Mouse (Mus musculus): ENCODE measurements around the gene Stat6.

Gene Stat6

DNA sequence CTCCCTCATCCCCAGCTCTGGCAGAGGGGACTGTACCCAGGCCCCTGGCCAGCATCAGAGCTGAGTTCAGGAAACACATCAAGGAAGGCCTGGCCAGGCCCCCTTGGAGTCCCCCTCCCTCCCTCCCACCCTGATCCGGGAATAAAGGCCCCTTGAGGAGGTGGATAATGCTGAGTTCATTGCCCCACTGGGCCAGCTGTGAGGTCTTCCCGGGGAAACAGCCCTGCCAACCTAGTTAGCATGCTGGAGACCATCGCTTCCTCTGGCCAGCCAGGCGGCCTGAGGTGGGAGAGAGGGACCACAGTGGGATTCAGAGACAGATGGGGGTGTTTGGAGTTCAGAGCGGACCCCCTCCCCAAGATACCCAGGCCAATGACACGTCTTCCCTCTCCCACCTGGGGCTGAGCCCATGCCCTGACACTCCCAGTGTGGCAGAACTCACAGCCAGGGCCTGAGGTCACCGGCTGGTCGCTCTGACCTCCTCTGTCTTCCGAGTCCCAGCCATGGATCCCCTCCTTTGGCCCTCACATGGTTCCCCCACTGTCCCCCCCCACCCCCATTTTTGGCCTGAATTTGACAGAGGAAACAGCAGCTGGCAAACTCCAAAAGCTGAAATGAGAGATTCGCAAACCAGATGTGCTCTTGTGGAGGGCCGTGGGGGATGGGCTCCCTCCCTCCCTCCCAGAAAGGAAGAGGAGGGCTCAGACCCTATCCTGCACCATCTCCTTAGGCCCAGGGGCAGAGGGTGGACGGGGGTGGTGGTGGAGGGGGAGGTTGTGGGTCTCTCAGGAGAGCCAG is 28.4 kb upstream of the Stat6 start:
- in situ Hi-C loops (cut with MboI; ENCODE audit: low sequenced_read_pairs), result no loop called here

DNA sequence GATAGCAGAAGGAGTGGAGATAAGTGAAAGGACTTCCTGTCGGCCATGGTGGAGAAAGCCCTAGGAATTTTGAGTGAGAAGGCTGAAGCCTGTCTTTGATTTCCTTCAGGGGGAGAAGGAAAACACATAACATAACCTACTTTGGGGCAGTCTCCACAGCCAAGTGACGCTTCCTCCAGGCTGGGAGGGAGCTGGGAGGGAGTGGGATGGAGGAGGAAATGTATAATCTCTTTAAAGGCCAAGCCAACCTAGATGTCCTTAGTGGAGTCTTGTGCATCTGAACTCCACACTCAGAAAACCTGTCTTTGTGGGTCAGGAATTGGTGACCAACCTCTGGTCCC is 27.8 kb upstream of the Stat6 start:
- in situ Hi-C loops (cut with MboI; ENCODE audit: low sequenced_read_pairs), result no loop called here

DNA sequence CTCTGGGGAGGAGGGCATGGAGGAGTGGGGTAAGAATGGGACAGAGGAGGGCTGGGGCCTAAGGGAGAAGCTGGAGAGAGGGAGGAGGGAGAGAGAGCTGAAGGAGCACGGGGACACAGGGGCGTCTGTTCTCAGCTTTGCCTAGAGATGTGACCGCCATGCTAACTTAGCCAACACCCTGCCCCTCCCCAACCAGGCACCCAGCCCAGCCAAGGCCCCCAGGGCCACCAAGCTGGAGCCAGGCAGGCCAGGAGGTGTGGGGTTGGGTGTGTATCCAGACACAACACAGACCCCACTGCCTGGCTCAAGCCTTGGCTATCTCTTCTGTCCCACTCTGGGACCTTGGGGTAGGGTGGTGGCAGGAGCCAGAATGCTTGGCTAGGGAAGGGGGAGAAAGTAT is 27.2 kb upstream of the Stat6 start:
- in situ Hi-C loops (cut with MboI; ENCODE audit: low sequenced_read_pairs), result no loop called here

DNA sequence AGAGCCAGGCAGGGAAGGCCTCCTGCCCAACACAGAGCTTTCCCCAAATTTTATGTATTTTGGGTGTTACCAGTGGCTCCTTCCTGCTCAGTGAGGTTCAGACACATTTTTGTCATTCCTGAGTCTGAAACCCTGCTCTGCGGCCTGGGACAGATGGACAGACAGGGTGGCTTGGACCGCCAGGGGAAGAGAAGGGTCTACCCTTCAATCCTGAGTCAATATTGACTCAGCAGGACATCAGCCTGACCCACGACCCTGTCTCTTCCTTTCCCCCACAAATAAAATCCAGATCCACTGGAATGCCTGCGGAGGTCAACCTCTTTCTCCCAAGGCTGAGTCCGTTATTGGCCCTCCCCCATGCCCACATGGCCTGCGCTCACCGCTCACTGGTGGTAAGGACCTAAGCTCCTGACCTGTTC is 26.5 kb upstream of the Stat6 start:
- in situ Hi-C loops (cut with MboI; ENCODE audit: low sequenced_read_pairs), result no loop called here

DNA sequence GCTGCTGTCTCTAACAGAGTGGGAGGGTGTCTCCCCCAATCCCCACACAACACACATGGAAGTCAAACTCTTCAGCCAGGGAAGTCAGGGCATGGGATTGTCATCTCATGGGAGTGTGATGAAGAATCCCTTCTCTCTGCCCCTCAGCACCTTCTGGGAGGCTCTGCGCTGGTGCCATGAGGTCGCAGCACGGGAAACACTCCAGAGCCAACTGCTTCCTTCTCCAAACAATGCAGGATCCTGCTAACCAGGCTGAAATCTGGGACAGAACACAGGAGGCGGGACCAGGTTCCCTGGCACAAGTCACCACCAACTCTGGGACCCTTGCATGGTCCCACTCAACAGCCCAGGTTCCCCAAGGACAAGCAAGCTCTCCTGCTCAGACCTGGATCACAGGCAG is 25.5 kb upstream of the Stat6 start:
- in situ Hi-C loops (cut with MboI; ENCODE audit: low sequenced_read_pairs), result no loop called here

DNA sequence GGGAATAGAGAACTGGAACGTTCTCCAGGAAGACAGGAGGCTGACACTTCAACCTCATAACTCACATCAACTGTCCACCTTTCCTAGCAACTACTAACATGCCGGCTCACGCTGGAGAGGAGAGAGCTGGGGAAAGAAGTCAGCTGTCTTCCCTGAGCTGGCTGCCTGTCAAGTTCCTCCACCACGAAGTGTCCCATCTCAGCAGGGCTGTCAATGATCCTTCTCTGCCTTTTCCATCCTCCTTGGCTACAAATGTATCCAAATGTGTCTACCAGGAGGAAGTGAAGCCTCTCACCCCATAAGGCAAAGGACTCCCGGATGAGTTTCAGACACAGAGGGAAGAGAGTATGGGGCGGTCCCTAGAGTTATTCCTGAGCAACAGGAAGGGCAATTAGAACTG is 24.6 kb upstream of the Stat6 start:
- in situ Hi-C loops (cut with MboI; ENCODE audit: low sequenced_read_pairs), result no loop called here

DNA sequence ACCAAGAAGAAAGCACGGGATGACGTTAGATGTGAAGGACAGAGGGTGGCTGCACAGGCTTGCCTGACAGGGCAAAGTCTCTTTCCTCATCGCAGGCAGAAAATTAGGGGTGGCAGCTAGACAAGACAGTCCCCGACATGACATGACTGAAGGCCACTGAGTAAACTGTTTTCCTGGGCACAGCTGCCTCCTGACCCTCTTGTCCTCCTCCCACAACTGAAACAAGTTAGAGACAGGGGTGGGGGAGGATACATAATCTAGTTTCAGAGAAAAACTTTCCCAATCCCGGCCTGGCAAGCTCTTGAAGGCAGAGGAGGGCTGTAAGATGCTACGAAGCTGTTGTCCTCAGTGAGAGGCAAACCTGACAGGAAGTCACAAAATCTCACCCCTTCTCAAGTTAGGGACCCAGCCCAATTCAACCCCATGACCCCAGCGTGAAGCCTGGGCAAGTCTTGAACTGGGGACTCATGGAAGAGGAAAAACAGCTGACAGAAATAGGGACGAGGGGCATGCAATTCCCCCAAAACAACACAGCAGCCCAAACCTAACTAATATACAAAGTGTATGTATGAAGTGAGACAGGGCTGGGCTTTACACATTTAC is 23.6 kb upstream of the Stat6 start:
- in situ Hi-C loops (cut with MboI; ENCODE audit: low sequenced_read_pairs), result no loop called here

DNA sequence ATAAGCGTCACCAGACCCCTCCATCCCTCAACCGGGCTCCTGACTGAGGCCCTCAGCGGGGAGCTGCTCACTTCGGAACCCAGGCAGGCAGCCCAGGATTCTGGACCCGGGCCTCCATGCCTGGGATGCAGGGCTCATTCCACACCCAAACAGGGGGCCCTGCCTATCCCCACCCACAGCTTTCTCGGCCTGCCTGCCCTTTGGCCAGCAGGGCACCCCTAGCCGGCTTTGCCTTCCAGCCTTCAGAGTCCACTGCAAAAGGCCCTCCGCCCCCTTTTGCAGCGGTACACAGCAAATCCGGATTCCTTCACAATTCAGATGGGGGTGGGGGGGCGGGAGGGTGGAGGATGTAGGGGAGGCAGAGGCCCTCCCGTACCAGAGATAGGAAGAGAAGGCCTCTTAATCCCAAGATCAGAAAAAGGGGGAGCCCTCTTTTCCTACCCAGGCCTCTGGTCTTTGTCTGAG is 22.8 kb upstream of the Stat6 start:
- in situ Hi-C loops (cut with MboI; ENCODE audit: low sequenced_read_pairs), result no loop called here

DNA sequence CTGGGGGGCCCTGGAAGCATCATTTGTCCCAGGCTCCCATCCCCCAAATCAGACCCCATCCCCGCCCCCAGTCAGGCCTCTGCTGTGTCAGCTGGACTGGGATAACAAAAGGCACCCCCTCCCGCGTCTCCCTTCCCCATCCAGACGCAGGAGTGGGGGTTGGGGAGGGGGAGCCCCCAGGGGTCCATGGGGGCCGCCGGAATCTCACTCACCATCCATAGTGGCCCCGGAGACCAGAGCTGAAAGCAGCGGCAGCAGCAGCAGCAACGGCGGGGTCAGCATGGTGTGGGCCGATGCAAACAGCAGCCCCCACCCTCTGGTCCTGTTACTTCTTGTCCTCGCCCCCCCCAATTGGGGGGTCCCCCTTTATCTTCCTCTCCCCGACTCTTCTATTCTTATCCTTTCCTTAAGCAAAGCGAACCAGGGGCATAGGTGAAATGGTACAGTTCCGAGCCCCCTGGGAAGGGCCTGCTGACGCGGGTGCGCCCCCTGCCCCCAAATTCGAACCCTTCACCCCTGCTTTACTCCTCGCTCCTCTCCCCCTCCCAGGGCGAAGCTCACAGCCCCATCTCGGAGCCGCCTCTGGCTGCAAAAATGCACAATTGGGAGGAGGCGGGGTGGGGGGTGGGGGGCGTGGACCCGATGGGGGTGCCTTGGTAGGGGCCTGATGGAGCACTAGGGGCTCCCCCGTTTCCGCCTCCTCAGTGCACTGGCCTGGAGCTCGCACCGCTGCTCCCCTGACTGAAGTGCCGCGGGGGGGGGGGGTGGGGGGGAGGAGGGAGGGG is 22.2 kb upstream of the Stat6 start, which contains the start of gene Lrp1:
Gene Lrp1, minus strand, starts transcription at position 743 of the 785 bp plus-strand sequence.
- in situ Hi-C loops (cut with MboI; ENCODE audit: low sequenced_read_pairs), result no loop called here

DNA sequence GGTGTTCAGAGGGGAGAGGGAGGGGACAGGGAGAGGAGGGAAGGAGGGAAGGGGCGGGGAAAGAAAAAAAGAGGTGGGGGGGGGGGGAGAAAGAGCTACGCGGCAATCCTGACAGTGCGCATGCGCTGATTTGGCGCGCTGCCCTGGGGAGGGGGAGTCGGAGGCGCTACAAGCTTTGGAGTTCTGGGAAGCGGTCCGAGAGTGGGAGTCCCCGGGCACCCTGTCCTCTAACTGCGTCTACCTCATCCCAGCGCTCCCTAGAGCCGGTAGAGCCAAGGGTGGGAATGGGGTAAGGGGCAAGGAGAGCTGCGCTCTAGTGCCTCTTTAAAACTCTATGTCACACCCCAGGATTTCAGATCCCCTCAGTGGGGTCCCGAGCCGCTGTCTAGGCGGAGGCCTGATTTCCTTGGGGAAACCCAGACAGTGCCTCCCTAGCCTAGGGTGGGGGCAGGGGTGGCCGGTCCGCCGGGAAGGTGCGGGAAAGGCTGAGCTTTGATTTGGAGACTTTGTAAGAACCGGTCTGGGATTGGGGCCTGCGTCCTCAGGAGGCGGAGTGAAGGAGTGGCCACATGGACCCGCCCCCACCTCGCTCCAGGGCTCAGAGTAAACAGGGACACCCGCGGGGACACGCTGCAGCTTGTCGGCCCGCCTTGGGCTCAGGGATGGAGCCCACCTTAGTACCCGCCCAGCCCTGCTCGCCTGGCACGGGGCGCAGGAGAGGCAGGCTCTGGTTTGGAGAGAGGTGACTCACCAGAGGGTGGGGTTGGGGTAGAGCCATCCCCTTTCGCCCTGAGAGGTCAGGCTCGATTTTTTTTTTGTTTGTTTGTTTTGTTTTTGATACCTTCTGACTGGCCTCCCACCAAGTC is 21.4 kb upstream of the Stat6 start:
- in situ Hi-C loops (cut with MboI; ENCODE audit: low sequenced_read_pairs), result no loop called here

DNA sequence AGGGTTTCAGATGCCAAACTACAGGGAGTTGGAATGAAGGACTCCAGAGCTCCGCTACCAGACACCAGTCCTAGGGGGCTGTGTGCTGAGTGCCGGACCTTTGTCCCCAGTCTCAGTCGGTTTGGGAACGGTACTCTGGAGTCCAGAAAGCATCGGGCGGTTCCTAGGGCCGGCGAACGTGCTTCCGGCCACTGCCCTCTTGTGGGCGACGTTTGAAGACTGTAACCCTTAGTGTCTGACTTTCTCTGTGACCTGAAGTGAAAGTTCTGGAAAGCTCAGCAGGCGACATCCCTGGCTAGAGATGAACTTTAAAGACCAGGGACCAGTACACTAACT is 20.8 kb upstream of the Stat6 start:
- in situ Hi-C loops (cut with MboI; ENCODE audit: low sequenced_read_pairs), result no loop called here

DNA sequence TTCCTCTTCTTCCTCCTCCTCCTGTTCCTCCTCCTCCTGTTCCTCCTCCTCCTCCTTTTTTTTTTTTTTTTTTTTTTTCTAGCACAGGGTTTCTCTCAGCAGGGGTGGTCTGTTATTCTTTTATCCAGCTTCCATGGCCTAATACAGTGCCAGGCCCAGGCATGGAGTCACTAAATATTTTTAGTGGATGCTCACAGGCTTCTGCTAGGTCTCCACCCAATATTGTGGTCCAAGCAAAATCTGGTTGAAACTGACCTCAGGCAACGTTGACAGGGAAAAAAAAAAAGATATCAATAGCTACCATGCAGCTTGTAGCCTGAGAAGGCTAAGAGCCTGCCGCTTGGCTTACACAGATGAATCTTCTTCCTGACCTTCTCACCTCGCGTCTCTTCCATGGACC is 20.1 kb upstream of the Stat6 start:
- in situ Hi-C loops (cut with MboI; ENCODE audit: low sequenced_read_pairs), result no loop called here

DNA sequence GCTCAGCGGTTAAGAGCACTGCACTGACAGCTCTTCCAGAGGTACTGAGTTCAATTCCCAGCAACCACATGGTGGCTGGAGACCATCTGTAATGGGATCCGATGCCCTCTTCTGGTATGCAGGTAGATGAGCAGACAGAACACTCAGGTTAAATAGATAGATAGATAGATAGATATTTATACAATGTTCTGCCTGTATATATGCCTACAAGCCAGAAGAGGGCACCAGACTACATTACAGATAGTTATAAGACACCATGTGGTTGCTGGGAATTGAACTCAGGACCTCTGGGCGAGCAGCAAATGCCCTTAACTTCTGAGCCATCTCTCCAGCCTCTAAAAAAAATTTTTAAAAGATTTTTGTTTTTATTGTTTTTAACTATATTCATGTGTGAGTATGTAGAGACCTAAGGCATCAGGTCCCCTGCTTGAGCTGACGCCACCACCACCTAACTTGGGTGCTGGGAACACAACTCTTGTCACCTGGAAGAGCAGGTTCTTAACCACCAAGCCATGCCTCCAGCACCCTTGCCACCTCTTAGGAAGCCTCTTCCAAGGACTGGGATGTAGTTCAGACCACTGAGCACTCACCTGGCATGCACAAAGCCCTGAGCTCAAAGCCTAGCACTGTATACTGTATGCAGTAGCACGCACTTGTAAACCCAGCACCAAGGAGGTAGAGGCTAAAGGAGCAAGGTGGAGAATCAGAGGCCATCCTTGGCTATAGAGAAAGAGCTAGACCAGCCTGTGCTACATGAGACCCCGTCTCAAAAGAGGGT is 19.2 kb upstream of the Stat6 start:
- in situ Hi-C loops (cut with MboI; ENCODE audit: low sequenced_read_pairs), result no loop called here

DNA sequence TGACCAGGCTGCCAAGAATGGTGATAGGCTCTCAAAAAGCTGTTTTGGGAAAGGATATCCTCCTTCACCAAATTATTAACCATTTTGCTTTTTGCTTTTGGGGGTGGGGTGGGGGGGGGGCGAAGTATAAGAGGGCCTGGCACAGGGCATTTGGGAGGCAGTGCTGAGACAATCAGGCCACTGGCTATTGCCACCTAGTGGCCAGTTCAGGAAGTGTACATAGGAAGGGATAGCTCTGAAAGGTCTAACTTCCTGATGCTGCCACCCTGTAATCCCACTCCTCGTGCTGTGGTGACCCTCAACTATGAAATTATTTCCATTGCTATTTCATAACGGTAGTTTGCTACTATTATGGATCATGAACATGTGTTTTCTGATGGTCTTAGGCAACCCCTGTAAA is 16.4 kb upstream of the Stat6 start:
- in situ Hi-C loops (cut with MboI; ENCODE audit: low sequenced_read_pairs), result no loop called here

DNA sequence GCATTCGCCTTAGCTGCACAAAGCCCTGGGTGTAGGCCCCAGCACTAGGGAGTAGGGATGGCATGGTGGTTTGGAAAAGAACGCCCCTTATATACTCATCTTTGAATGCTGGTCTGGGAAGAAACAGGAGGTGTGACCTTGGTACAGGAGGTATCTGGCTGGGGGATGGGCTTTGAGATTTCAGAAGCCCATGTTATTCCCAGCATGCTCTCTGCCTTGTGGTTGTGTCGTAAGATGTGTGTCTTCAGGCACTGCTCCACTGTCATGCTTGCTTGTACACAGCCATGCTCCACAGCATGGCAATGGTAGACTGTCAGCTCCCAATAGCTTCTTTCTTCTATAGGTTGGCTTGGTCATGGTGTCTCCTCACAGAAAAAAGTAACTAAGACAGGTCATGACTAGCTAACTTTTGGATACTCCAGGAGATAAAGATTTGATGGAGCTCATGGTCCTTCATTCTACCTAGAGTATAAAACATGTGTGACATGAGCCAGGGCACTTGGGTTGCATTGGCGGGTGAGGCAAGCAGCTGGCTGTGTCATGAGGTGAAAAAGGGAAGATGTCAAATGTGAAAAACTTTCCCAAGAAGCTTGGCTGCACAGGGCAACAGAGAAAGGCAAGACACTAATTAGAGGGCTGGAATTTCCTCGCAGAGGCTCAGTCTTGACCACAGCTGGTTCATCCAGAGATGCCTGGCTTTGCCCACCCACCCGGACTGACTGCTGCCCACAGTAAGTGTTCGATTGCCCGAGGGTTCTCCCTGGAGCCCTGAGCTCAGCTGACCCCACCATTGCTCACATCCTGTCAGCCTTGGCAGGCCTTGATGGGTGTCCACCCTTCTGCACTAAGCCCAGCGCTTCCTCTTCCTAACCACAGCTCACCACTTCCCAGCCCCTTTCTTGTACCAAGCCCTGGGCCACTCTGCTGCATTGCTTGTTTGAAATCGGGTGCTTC is 11.2 kb upstream of the Stat6 start:
- in situ Hi-C loops (cut with MboI; ENCODE audit: low sequenced_read_pairs), result loop anchor here (10.0 kb wide), 1 partner anchor 57 kb away; no protein-coding TSS in a partner anchor

DNA sequence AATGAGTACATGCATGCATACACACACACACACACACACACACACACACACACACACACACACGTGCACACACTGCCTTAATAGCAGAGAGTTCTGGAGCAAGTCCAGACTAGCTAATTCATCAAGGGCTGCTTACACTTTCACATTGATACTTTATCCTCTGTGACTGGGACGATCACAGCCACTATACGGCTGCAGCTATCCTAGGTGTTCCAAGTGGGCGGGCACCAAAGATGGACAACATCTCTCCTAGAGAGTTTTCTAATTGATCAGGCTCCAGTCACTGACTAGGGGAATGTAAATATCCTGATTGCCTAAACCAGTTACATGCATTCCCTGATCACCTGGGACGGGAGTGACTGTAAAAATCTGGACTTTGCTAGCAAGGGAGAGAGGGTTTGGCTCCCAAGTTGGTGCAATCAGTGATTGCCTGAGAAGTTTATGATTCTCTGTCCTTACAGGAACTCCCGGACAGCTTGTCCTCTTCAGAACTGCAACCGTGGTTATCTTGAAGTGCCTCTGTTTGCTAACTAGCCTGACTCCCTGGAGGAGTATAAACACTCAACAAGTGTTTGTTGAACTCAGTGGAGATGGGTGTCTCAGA is 10.0 kb upstream of the Stat6 start:
- in situ Hi-C loops (cut with MboI; ENCODE audit: low sequenced_read_pairs), result loop anchor here (10.0 kb wide), 1 partner anchor 58 kb away; no protein-coding TSS in a partner anchor

DNA sequence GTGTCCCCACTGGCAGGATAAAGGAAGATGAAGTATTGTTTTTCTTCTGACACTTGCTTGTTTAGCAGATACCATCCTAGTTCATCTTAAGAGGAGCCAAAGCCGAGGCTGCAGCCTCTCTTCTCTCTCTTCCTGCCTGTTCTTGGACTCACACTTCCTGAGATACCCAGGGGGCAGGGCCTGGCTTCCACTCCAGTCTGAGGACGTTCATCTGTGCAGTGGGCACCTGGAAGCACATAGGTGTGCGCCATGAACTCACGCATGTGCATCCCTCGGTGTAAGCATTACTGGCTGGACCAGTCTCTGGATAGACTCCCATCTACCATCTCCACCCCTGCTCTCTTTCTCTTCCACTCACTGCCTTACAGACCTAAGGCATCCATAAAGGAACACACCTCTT is 2.4 kb upstream of the Stat6 start:
- in situ Hi-C loops (cut with MboI; ENCODE audit: low sequenced_read_pairs), result no loop called here

DNA sequence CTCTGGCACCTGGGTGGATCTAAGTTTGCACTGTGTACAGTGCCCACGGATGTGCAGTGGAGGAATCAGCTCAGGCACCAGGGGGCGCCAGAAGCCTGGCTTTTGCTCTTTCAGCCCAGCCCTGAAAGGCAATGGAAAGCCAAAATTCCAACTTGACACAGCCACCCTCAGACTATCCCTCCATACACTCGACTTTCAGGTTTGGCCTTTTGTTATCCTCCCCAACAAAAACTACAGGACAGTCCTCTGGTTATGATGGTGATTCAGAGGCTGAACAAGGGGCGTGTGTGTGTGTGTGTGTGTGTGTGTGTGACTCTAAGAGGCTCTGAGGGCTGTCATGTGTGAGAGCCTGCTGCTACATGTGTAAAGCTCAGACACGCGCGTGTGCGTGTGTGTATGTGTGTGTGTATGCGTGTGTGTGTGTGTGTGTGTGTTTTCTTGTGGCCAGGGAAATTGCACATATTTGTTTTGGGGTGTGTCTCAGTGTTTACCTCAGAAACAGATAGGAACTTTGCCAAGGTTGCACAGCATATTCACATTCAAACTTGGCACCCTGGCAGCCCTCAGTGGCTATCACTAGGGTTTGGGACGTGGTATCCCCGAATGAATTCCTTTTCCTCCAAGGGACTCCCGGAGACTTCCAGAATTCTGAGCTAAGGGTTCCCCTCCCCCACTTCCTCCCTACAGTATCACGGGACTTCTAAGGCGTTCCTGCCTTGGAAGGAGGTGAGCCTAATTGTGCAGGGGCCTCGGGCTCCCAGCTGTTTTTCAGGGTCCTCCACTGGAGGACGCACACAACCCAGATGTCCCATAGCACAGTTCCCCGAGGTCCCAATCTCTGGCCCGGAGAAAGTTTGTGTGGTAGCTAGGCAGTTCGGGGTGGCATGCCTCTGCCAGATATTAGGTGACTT is 670 bp upstream of the Stat6 start:
- in situ Hi-C loops (cut with MboI; ENCODE audit: low sequenced_read_pairs), result no loop called here
